Mouse (Mus musculus): ENCODE measurements at regions not wholly inside any gene's neighbourhood (a gene's known extent, or its start where the extent isn't known, plus 50 kb on each side); places are given as distances from the start of the nearest gene placed in this dataset.

GRCm38 (mm10) chr1:76433481-76433941 lies 887.4 kb downstream of the Slc4a3 start:
- TF ChIP-seq CTCF (IDR thresholded peaks at IDR 0.05; ENCODE audit: insufficient read depth, low read length): no peak
- TF ChIP-seq POLR2A (IDR thresholded peaks at IDR 0.05; ENCODE audit: borderline replicate concordance, extremely low read depth, low read depth, low read length): no peak
